Mouse (Mus musculus): ENCODE results near the gene Rab21. TPM values are rescaled to one million over a fixed set of nuclear protein-coding genes. Genes with fewer than 3 reads are reported as not detected.

The Rab21 gene
- polyA plus RNA-seq, 1 experiment from 2014 or later, result 5.3 TPM

- WGBS, result 94% methylated on average over 14 of the region's 14 CpGs
- Histone ChIP-seq H3K4me1 (replicated peaks) (peaks cover 29% of the 10 kb centered on the region), H3K4me3 (replicated peaks) (no peak overlapping the region), H3K9me3 (no peaks in the 10 kb centered on the region), H3K9ac (replicated peaks) (no peak overlapping the region), H3K4me2 (no peak overlapping the region), H3K36me3 (peaks cover 3% of the 10 kb centered on the region; the same call in 1 of the 2 replicates), H3K27me3 (no peaks in the 10 kb centered on the region), H3K27ac (no peak overlapping the region)
- ATAC-seq (ENCODE audit: insufficient number of reproducible peaks, insufficient read depth, low FRiP score, low TSS enrichment, low read depth), result no peak
Measured at GRCm38 (mm10) chr10:115311263-115311965, 4.0 kb downstream of the Rab21 start.

- Histone ChIP-seq H3K36me3 (peaks cover 3% of the 10 kb centered on the region; the same call in 1 of the 2 replicates), H3K9ac (replicated peaks) (no peak overlapping the region), H3K9me3 (no peaks in the 10 kb centered on the region), H3K4me1 (replicated peaks) (peaks cover 27% of the 10 kb centered on the region), H3K4me3 (replicated peaks) (no peak overlapping the region), H3K27ac (no peak overlapping the region), H3K27me3 (no peaks in the 10 kb centered on the region), H3K4me2 (no peak overlapping the region)
- ATAC-seq (ENCODE audit: insufficient number of reproducible peaks, insufficient read depth, low FRiP score, low TSS enrichment, low read depth), result no peak
- 89% methylated on average over 4 of the region's 4 CpGs for WGBS
Measured at GRCm38 (mm10) chr10:115309191-115309590, 6.2 kb downstream of the Rab21 start.

DNA sequence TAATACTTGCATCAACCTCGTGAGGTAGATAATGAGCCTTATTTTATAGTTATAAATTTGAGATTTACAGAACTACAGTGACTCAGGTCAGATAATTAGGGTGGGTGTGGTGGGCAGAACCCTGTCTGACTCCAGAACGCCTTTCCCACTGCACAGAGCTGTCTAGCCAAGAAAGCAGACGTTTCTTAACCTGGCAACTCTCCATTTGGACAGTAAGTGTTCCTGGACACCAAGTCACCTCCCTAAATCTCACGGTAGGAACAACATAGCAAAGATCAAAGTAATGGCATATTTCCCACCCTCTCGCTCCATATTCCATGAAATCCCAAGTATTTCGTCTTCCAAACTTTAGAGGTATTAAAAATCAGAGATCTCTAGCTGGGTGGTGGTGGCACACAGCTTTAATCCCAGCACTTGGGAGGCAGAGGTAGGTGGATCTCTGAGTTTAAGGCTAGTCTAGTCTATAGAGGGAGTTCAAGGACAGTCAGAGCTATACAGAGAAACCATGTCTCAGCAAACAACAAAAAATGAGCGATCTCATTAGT is 8.0 kb downstream of the Rab21 start:
- WGBS, result 93% methylated on average over 7 of the region's 7 CpGs
- no peak overlapping the region for H3K27ac ChIP-seq
- peaks cover 10% of the 10 kb centered on the region for H3K4me1 ChIP-seq (replicated peaks)
- H3K27me3 ChIP-seq, result no peaks in the 10 kb centered on the region
- no peaks in the 10 kb centered on the region for H3K9me3 ChIP-seq
- peaks cover 15% of the 10 kb centered on the region for H3K36me3 ChIP-seq
- no peak overlapping the region for H3K4me3 ChIP-seq (replicated peaks)
- H3K4me2 ChIP-seq, result no peak overlapping the region
- ATAC-seq (ENCODE audit: insufficient number of reproducible peaks, insufficient read depth, low FRiP score, low TSS enrichment, low read depth), result no peak
- H3K9ac ChIP-seq (replicated peaks), result no peak overlapping the region

GRCm38 (mm10) chr10:115298683-115299082 is 16.7 kb downstream of the Rab21 start:
- no peak overlapping the region for H3K9ac ChIP-seq (replicated peaks)
- WGBS, result 91% methylated on average over 4 of the region's 4 CpGs
- H3K4me2 ChIP-seq, result no peak overlapping the region
- no peak overlapping the region for H3K27ac ChIP-seq
- no peak for ATAC-seq (ENCODE audit: insufficient number of reproducible peaks, insufficient read depth, low FRiP score, low TSS enrichment, low read depth)
- H3K4me1 ChIP-seq (replicated peaks), result no peaks in the 10 kb centered on the region
- H3K4me3 ChIP-seq (replicated peaks), result no peak overlapping the region
- no peaks in the 10 kb centered on the region for H3K27me3 ChIP-seq
- no peaks in the 10 kb centered on the region for H3K9me3 ChIP-seq
- H3K36me3 ChIP-seq, result peaks cover 62% of the 10 kb centered on the region

DNA sequence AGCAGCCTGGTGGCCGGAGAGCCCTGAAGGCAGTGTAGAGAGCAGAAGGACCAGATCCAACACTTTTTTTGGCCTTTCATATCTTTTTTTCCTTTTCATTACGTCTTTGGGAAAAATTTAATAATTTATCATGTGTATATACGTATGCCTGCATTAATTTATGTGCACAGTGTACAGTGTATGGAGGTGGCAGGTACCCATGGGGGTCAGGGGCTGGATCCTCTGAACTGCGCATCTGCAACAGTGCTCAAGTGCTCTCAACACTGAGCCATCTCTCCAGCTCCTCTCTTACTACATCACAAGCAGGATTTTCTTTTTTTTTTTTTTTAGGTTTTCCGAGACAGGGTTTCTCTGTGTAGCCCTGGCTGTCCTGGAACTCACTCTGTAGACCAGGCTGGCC is 17.8 kb downstream of the Rab21 start:
- Histone ChIP-seq H3K9ac (replicated peaks) (no peak overlapping the region), H3K4me1 (replicated peaks) (no peaks in the 10 kb centered on the region), H3K4me3 (replicated peaks) (no peak overlapping the region), H3K27ac (no peak overlapping the region), H3K36me3 (peaks cover 65% of the 10 kb centered on the region), H3K9me3 (no peaks in the 10 kb centered on the region), H3K4me2 (no peak overlapping the region), H3K27me3 (no peaks in the 10 kb centered on the region)
- ATAC-seq (ENCODE audit: insufficient number of reproducible peaks, insufficient read depth, low FRiP score, low TSS enrichment, low read depth), result 0 out of 2 replicates have a peak, but pooled peaks have one; percentile 63
- WGBS, result 90% methylated on average over 5 of the region's 5 CpGs

- Histone ChIP-seq H3K4me2 (no peak overlapping the region), H3K9me3 (no peaks in the 10 kb centered on the region), H3K4me3 (replicated peaks) (no peak overlapping the region), H3K36me3 (peaks cover 70% of the 10 kb centered on the region), H3K9ac (replicated peaks) (no peak overlapping the region), H3K27me3 (no peaks in the 10 kb centered on the region), H3K27ac (no peak overlapping the region), H3K4me1 (replicated peaks) (no peaks in the 10 kb centered on the region)
- ATAC-seq (ENCODE audit: insufficient number of reproducible peaks, insufficient read depth, low FRiP score, low TSS enrichment, low read depth), result no peak
- WGBS, result 80% methylated on average over 9 of the region's 9 CpGs
Measured at GRCm38 (mm10) chr10:115296401-115296935, 18.9 kb downstream of the Rab21 start.

GRCm38 (mm10) chr10:115295162-115295561 is 20.2 kb downstream of the Rab21 start:
- H3K27me3 ChIP-seq, result no peaks in the 10 kb centered on the region
- peaks cover 66% of the 10 kb centered on the region for H3K36me3 ChIP-seq
- no peak overlapping the region for H3K27ac ChIP-seq

GRCm38 (mm10) chr10:115294715-115295114 is 20.7 kb downstream of the Rab21 start:
- ATAC-seq (ENCODE audit: insufficient number of reproducible peaks, insufficient read depth, low FRiP score, low TSS enrichment, low read depth), result no peak
- WGBS, result over 99% methylated on average over 7 of the region's 7 CpGs
- H3K9ac ChIP-seq (replicated peaks), result no peak overlapping the region

More at GRCm38 (mm10) chr10:115295162-115295561, 20.2 kb downstream of the Rab21 start:
- H3K9ac ChIP-seq (replicated peaks), result no peak overlapping the region
- no peak overlapping the region for H3K4me2 ChIP-seq
- no peaks in the 10 kb centered on the region for H3K4me1 ChIP-seq (replicated peaks)
- H3K4me3 ChIP-seq (replicated peaks), result no peak overlapping the region
- 90% methylated on average over 3 of the region's 3 CpGs for WGBS
- no peak for ATAC-seq (ENCODE audit: insufficient number of reproducible peaks, insufficient read depth, low FRiP score, low TSS enrichment, low read depth)
- no peaks in the 10 kb centered on the region for H3K9me3 ChIP-seq

GRCm38 (mm10) chr10:115293946-115294345 is 21.4 kb downstream of the Rab21 start:
- Histone ChIP-seq H3K4me1 (replicated peaks) (no peaks in the 10 kb centered on the region), H3K4me3 (replicated peaks) (no peak overlapping the region), H3K27me3 (no peaks in the 10 kb centered on the region), H3K27ac (no peak overlapping the region), H3K9me3 (no peaks in the 10 kb centered on the region), H3K36me3 (peaks cover 66% of the 10 kb centered on the region), H3K9ac (replicated peaks) (no peak overlapping the region), H3K4me2 (no peak overlapping the region)
- 93% methylated on average over 7 of the region's 7 CpGs for WGBS
- ATAC-seq (ENCODE audit: insufficient number of reproducible peaks, insufficient read depth, low FRiP score, low TSS enrichment, low read depth), result no peak

More at GRCm38 (mm10) chr10:115294715-115295114, 20.7 kb downstream of the Rab21 start:
- no peaks in the 10 kb centered on the region for H3K27me3 ChIP-seq
- H3K36me3 ChIP-seq, result peaks cover 66% of the 10 kb centered on the region
- H3K4me3 ChIP-seq (replicated peaks), result no peak overlapping the region
- no peak overlapping the region for H3K27ac ChIP-seq
- H3K9me3 ChIP-seq, result no peaks in the 10 kb centered on the region
- no peaks in the 10 kb centered on the region for H3K4me1 ChIP-seq (replicated peaks)
- H3K4me2 ChIP-seq, result no peak overlapping the region

DNA sequence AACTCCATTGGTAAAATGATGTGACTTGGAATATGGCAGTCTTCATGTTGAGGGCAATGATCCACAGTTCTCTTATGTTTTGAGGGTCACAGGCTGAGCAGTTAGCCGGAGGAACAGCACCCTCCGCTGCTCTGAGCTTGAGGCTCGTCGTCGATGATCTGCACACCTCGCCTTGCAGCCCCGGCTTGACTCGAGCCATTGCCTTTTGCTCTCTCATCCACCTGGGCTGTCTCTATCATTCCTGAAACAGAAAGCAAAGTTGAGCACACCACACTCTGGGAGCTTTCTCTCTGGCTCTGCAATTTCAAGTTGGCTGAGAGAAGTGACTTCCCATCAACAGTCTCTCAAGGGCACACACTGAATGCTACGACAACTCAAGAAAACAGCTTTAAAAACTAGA is 24.7 kb downstream of the Rab21 start:
- Histone ChIP-seq H3K4me1 (replicated peaks) (no peaks in the 10 kb centered on the region), H3K4me3 (replicated peaks) (no peak overlapping the region), H3K27me3 (no peaks in the 10 kb centered on the region), H3K9me3 (no peaks in the 10 kb centered on the region), H3K4me2 (no peak overlapping the region), H3K36me3 (peaks cover 77% of the 10 kb centered on the region), H3K27ac (no peak overlapping the region), H3K9ac (replicated peaks) (no peak overlapping the region)
- ATAC-seq (ENCODE audit: insufficient number of reproducible peaks, insufficient read depth, low FRiP score, low TSS enrichment, low read depth), result no peak
- 93% methylated on average over 9 of the region's 9 CpGs for WGBS

DNA sequence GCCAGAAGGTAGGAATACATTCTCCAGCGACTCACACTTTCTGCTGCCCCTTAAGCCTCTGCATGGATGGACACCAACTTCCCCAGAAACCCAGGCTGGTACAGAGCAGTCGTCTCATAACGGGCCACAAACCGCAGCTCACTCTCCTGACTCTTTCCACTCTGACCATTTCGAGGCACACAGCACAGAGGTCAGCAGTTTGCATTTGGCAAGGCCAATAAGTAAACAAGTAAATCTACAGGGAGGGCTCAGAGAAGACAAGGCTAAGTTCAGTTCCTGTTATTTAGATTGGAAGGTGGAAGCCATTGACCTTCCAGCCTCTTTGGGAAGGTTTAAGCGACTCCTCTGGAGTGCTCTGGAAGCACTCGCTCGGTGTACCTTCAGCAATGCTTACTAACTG is 26.5 kb downstream of the Rab21 start:
- Histone ChIP-seq H3K9me3 (no peaks in the 10 kb centered on the region), H3K4me3 (replicated peaks) (no peak overlapping the region), H3K4me2 (no peak overlapping the region), H3K27me3 (no peaks in the 10 kb centered on the region), H3K36me3 (peaks cover 64% of the 10 kb centered on the region), H3K4me1 (replicated peaks) (no peaks in the 10 kb centered on the region), H3K9ac (replicated peaks) (no peak overlapping the region), H3K27ac (no peak overlapping the region)
- no peak for ATAC-seq (ENCODE audit: insufficient number of reproducible peaks, insufficient read depth, low FRiP score, low TSS enrichment, low read depth)
- WGBS, result 88% methylated on average over 8 of the region's 8 CpGs
